Mouse (Mus musculus) heart, adult 18-20 months (tissue): Measurements from ENCODE around the gene Zfp618. TPM values are rescaled to one million over a fixed set of nuclear protein-coding genes. Genes with fewer than 3 reads are reported as not detected.

Experiments used
- DNase-seq, 2 experiments: peaks; one replicate each; pipeline ENCODE4 v3.0.0; 2021 to 2022; ENCODE audit warnings: mixed read lengths in 1 of 2
- long read RNA-seq, 2 experiments: library from polyadenylated mRNA; stranded (forward); transcript quantifications; one replicate each; pipeline ENCODE4 v2.0.0; 2021
- total RNA-seq, 2 experiments: library from RNA; stranded (reverse); gene quantifications; 2 replicates each; pipeline ENCODE4 v1.2.3; 2021

Gene Zfp618
- total RNA-seq: under 1 TPM; 0.20 to 0.23 TPM
- long read RNA-seq, experiment 1: 0 reads
- long read RNA-seq, experiment 2: 0 reads

GRCm38 (mm10) chr4:62965497-62966302 is at the start of gene Zfp618:
Zfp618 (plus strand) TSS chr4:62965573.
- DNase-seq: peak in 1 of 2 experiments; percentile 15

- no peak for DNase-seq
These were observed 48.3 kb upstream of the Zfp618 start for GRCm38 (mm10) chr4:62917056-62917455.

- DNase-seq: no peak
These were observed 31.6 kb upstream of the Zfp618 start for GRCm38 (mm10) chr4:62933798-62934197.

- DNase-seq: no peak
These were observed 29.7 kb upstream of the Zfp618 start for GRCm38 (mm10) chr4:62935589-62936218.

DNA sequence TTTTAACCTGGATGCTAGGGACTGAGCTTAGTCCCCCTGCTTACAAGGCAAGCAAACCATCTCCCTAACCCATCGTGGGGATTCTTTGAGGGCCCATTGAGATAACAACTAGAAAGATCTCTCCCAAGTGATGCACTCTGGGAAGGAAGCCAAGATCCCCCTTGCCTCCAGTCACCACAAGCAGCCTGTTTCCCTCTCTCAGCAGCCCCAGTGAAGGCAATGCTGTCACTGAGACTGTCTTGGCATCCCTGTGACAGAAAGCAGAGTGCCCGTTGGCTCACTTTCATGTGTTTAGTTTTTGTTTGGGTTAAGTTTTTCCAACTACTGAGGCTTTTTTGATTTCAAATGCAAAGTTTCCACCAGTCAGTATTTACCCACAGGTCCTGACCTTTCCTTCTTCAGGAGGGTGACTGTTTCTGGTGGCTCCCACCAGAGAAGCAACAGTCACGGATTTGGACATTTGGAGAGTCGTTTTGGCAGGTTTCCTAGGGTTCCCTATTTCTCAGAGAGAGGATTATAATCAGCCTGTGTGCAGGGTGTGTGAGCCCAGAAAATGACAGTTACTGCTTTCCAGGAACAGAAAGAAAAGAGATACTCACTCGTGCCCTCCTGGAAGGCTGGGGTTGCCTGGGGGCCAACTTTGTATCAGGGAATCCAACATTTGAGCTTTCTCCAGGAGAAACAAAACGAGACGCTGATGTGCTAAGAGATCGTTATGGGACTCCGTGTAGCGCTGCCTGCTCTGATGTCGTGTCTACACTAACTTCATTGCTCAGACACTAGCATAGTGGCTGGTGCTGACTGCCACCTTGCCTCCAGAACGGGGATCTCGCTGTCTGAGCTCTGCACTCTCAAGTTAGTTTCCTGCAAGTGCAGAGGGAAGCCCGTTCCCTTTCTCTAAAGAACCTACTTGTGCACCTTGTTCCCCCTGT is 23.1 kb upstream of the Zfp618 start:
- DNase-seq: no peak

GRCm38 (mm10) chr4:62944326-62944879 is 21.0 kb upstream of the Zfp618 start:
- DNase-seq: peak in 1 of 2 experiments; percentile 4

GRCm38 (mm10) chr4:62963806-62964205 is 1.6 kb upstream of the Zfp618 start:
- no peak for DNase-seq

DNA sequence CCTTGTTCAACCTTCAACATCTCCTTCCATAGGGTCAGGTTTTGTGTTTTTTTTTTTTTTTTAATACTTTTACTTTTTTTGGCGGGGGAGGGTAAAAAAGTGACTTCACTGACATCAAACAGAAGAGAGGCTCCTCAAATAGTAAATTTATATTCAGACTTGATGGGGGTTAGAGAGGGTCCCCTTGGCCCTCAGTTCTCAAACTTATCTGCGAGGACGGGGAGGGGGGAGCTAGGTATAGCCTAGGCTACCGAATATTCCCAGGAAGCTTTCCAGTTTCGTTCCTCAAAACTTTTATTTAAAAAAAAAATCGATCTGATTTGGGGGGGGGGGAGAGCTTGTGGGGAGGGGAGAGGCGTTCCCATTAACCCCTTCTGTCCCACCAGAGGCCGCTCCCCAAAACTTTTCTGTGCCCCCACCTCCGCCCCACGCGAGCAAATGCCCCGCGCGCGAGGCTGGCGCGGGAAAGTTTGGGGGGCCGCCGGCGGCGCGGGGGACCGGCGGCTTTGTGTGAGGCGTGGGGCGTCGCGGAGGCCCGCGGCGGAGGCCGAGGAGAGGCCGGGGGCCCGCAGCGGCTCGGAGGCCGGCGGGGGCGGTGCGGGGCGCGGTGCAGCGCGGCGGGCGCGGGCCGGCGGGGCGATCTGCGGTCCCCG is 403 bp upstream of the Zfp618 start:
- DNase-seq: no peak

GRCm38 (mm10) chr4:62969526-62969925 is 4.2 kb downstream of the Zfp618 start:
- DNase-seq: no peak

GRCm38 (mm10) chr4:62971991-62972390 is 6.6 kb downstream of the Zfp618 start:
- peak in 1 of 2 experiments; percentile 33 for DNase-seq

GRCm38 (mm10) chr4:62973086-62973485 is 7.7 kb downstream of the Zfp618 start:
- no peak for DNase-seq

DNA sequence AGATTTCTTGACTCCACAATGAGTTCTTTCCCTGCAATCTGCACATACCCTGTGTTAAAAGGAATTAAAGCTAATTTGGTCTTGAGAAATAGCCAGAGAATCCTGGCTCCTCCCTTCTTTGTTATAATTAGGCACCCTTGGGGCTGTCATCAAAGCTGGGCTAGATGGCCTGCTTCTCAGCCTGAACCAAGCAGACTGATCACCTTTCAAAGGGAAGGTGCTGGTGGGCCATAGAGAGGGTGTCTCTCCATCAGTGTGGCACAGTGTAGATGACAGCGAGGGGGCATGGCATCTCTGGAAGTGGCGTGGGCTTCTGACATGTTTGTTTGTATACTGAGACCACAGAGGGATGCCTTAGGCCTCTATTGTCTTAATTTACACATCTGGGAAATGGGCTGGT is 9.5 kb downstream of the Zfp618 start:
- no peak for DNase-seq

- DNase-seq: no peak
These were observed 10.2 kb downstream of the Zfp618 start for GRCm38 (mm10) chr4:62975541-62975940.

- no peak for DNase-seq
These were observed 12.1 kb downstream of the Zfp618 start for GRCm38 (mm10) chr4:62977454-62977853.

GRCm38 (mm10) chr4:62978501-62978911 is 13.1 kb downstream of the Zfp618 start:
- no peak for DNase-seq

DNA sequence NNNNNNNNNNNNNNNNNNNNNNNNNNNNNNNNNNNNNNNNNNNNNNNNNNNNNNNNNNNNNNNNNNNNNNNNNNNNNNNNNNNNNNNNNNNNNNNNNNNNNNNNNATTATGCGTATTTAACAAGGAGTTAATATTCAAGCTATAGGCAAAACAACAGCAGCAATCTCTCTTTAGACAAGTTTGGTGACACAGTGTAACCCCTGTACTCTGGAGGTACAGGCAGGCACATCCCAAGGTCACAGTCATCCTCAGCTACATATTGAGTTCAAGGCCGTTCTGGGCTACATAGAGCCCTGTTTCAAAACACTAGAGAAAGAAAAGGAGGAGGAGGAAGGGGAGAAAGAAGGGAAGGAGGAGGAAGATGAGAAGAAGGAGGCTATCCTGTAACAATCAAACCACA is 16.2 kb downstream of the Zfp618 start:
- DNase-seq: no peak

GRCm38 (mm10) chr4:62983556-62983955 is 18.2 kb downstream of the Zfp618 start:
- no peak for DNase-seq

DNA sequence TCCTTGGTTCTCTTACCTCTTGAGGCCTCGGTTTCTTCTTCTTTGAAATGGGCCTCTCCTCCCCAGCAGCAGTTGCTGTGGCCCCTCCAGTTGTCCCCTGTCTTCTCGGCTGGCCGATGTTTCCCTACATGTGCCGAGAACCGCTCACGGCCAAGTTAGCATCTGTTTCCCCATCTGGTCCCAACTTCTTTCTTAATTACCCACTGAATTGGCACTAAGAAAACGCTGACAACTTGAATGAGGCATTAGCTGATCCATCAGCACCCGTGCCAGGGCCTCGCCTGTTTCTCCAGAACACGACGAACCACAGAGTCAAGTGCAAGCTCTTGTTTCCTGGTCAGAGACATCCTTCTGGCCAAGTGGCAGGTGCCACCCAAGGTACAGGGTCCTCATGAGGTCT is 26.0 kb downstream of the Zfp618 start:
- no peak for DNase-seq

DNA sequence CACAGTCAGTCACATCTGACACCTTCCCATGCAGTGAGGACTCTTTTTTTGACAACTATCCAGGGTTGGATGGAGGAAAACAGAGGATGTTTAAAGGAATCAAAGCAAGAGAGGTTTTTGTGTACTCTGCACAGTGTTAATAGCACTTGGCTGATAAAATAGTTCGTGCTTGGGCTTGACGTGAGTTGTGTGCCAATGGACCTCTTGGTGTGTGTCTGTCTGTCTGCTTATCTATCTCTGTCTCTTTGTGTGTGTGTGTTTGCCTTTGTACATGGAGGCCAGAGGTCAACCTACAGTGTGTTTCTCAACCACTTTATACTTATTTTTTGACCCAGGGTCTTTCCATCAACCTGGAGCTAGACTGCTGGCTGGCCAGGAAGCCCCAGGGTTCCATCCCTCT is 27.8 kb downstream of the Zfp618 start:
- DNase-seq: no peak

- no peak for DNase-seq
These were observed 32.2 kb downstream of the Zfp618 start for GRCm38 (mm10) chr4:62997606-62998005.

GRCm38 (mm10) chr4:62998431-62998835 is 33.1 kb downstream of the Zfp618 start:
- DNase-seq: peak; percentile 22 to 39

DNA sequence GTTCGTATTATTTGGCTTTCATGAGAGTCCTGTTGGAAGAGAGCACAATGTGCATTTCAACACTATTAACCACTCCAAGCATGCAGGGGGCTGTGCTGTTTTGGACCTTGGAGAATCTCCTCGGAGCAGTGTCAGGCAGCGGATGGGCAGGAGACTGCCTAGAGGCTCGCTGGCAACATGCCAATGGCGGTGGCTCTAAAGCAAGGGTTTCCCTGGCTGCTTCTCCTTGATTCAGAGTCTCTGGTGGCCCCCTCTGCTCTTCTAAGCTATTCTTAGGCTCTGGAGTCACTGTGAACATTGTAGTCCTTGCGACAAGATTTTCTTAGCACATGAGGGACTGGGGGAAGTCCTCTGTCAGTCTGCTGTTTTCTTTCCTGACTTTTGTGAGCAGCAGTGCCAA is 33.5 kb downstream of the Zfp618 start:
- no peak for DNase-seq
